Mouse (Mus musculus): ENCODE measurements around the gene Olfr715. TPM values are rescaled to one million over a fixed set of nuclear protein-coding genes. Genes with fewer than 3 reads are reported as not detected.
"Not testable (repeated sequence)": the region's sequence is repeated elsewhere in the genome, so short reads cannot be mapped to it uniquely, and the experiment has no call there.

The Olfr715 gene
- polyA plus RNA-seq (2015; fragmentation: Nextera tagmentation; extraction: Ambion mirVana) = not detected in 2 replicates

- WGBS = 92% methylated on average over 3 of the region's 3 CpGs
- not testable (repeated sequence) for H3K4me3 ChIP-seq (replicated peaks); H3K4me2 ChIP-seq; H3K9ac ChIP-seq (replicated peaks); H3K27ac ChIP-seq (replicated peaks); H3K9me3 ChIP-seq (replicated peaks); ATAC-seq (ENCODE audit: low FRiP score); H3K27me3 ChIP-seq (replicated peaks); H3K4me1 ChIP-seq; H3K36me3 ChIP-seq
These were observed at the start of gene Olfr715 for GRCm38 (mm10) chr7:107130983-107131382. Gene Olfr715, minus strand, starts transcription at chr7:107131083.

GRCm38 (mm10) chr7:107180406-107180805 lies 49.5 kb upstream of the Olfr715 start:
- no peak for ATAC-seq (ENCODE audit: low FRiP score)
- Histone ChIP-seq H3K4me2 (no peak overlapping the region), H3K4me3 (replicated peaks) (no peak overlapping the region), H3K4me1 (no peaks in the 10 kb centered on the region), H3K27me3 (replicated peaks) (no peaks in the 10 kb centered on the region), H3K36me3 (no peaks in the 10 kb centered on the region), H3K9me3 (replicated peaks) (no peaks in the 10 kb centered on the region), H3K9ac (replicated peaks) (no peak overlapping the region), H3K27ac (replicated peaks) (no peak overlapping the region)
- WGBS = 50% methylated on average over 2 of the region's 2 CpGs

GRCm38 (mm10) chr7:107166690-107167089 lies 35.8 kb upstream of the Olfr715 start, which contains the start of gene Nlrp14:
Gene Nlrp14, plus strand, starts transcription at chr7:107166990.
- Histone ChIP-seq H3K9ac (replicated peaks) (no peak within 1 kb of the TSS), H3K4me2 (no peak within 1 kb of the TSS), H3K36me3 (no peaks in the 10 kb centered on the region), H3K27ac (replicated peaks) (no peak within 1 kb of the TSS), H3K4me3 (replicated peaks) (no peak within 1 kb of the TSS), H3K9me3 (replicated peaks) (no peaks in the 10 kb centered on the region), H3K4me1 (no peaks in the 10 kb centered on the region), H3K27me3 (replicated peaks) (no peaks in the 10 kb centered on the region)
- ATAC-seq (ENCODE audit: low FRiP score) = no peak
- 82% methylated on average over 10 of the region's 10 CpGs for WGBS

GRCm38 (mm10) chr7:107138027-107138426 lies 7.1 kb upstream of the Olfr715 start, which contains the start of gene Olfr716:
Gene Olfr716, plus strand, starts transcription at chr7:107138327.
- WGBS = 76% methylated on average over 2 of the region's 2 CpGs
- H3K4me3 ChIP-seq (replicated peaks) = not testable (repeated sequence)

GRCm38 (mm10) chr7:107110269-107110668 lies 20.6 kb downstream of the Olfr715 start, which contains the start of gene Olfr715b:
Gene Olfr715b, minus strand, starts transcription at chr7:107110369.
- H3K27ac ChIP-seq (replicated peaks); H3K9me3 ChIP-seq (replicated peaks); H3K4me2 ChIP-seq; H3K36me3 ChIP-seq; H3K4me3 ChIP-seq (replicated peaks); H3K4me1 ChIP-seq; ATAC-seq (ENCODE audit: low FRiP score); H3K9ac ChIP-seq (replicated peaks); H3K27me3 ChIP-seq (replicated peaks): not testable (repeated sequence)
- WGBS = 72% methylated on average over 2 of the region's 2 CpGs

More at GRCm38 (mm10) chr7:107138027-107138426, 7.1 kb upstream of the Olfr715 start, which contains the start of gene Olfr716:
- not testable (repeated sequence) for H3K9me3 ChIP-seq (replicated peaks); H3K36me3 ChIP-seq; H3K27me3 ChIP-seq (replicated peaks); H3K4me1 ChIP-seq; H3K27ac ChIP-seq (replicated peaks); ATAC-seq (ENCODE audit: low FRiP score); H3K4me2 ChIP-seq; H3K9ac ChIP-seq (replicated peaks)

GRCm38 (mm10) chr7:107092920-107093319 lies 38.0 kb downstream of the Olfr715 start, which contains the start of gene Olfr17:
Gene Olfr17, plus strand, starts transcription at chr7:107093220.
- H3K9ac ChIP-seq (replicated peaks) = no peak within 1 kb of the TSS
- H3K27ac ChIP-seq (replicated peaks) = no peak within 1 kb of the TSS
- no peaks in the 10 kb centered on the region for H3K4me1 ChIP-seq
- WGBS = 58% methylated on average over 1 of the region's 1 CpGs
- H3K27me3 ChIP-seq (replicated peaks) = no peaks in the 10 kb centered on the region
- ATAC-seq (ENCODE audit: low FRiP score) = no peak
- H3K4me2 ChIP-seq = no peak within 1 kb of the TSS
- H3K9me3 ChIP-seq (replicated peaks) = no peaks in the 10 kb centered on the region
- no peaks in the 10 kb centered on the region for H3K36me3 ChIP-seq
- H3K4me3 ChIP-seq (replicated peaks) = no peak within 1 kb of the TSS

Other genes with a start within 250 kb of the Olfr715 start
- gene Olfr706, start 242.9 kb downstream of the Olfr715 start, polyA plus RNA-seq (2015; fragmentation: Nextera tagmentation; extraction: Ambion mirVana) = not detected in 2 replicates
- gene Olfr707, start 229.8 kb downstream of the Olfr715 start, polyA plus RNA-seq (2015; fragmentation: Nextera tagmentation; extraction: Ambion mirVana) = not detected in 2 replicates
- gene Olfr1532-ps1, start 223.1 kb downstream of the Olfr715 start, polyA plus RNA-seq (2015; fragmentation: Nextera tagmentation; extraction: Ambion mirVana) = not detected in 2 replicates
- gene Olfr709-ps1, start 198.9 kb downstream of the Olfr715 start, polyA plus RNA-seq (2015; fragmentation: Nextera tagmentation; extraction: Ambion mirVana) = not detected in 2 replicates
- gene Olfr710, start 182.8 kb downstream of the Olfr715 start, polyA plus RNA-seq (2015; fragmentation: Nextera tagmentation; extraction: Ambion mirVana) = not detected in 2 replicates
- not detected in 2 replicates for gene Olfr6, start 167.1 kb downstream of the Olfr715 start, polyA plus RNA-seq (2015; fragmentation: Nextera tagmentation; extraction: Ambion mirVana)
- gene Olfr711, start 155.6 kb downstream of the Olfr715 start, polyA plus RNA-seq (2015; fragmentation: Nextera tagmentation; extraction: Ambion mirVana) = not detected in 2 replicates
- gene Olfr2, start 125.0 kb downstream of the Olfr715 start, polyA plus RNA-seq (2015; fragmentation: Nextera tagmentation; extraction: Ambion mirVana) = not detected in 2 replicates
- not detected in 2 replicates for gene Olfr713, start 99.9 kb downstream of the Olfr715 start, polyA plus RNA-seq (2015; fragmentation: Nextera tagmentation; extraction: Ambion mirVana)
- gene Olfr714, start 60.1 kb downstream of the Olfr715 start, polyA plus RNA-seq (2015; fragmentation: Nextera tagmentation; extraction: Ambion mirVana) = not detected in 2 replicates
- gene Olfr17, start 37.9 kb downstream of the Olfr715 start, polyA plus RNA-seq (2015; fragmentation: Nextera tagmentation; extraction: Ambion mirVana) = not detected in 2 replicates
- not detected in 2 replicates for gene Olfr715b, start 20.7 kb downstream of the Olfr715 start, polyA plus RNA-seq (2015; fragmentation: Nextera tagmentation; extraction: Ambion mirVana)
- gene Olfr716, start 7.2 kb upstream of the Olfr715 start, polyA plus RNA-seq (2015; fragmentation: Nextera tagmentation; extraction: Ambion mirVana) = not detected in 2 replicates
- not detected in 2 replicates for gene Nlrp14, start 35.9 kb upstream of the Olfr715 start, polyA plus RNA-seq (2015; fragmentation: Nextera tagmentation; extraction: Ambion mirVana)
- not detected in 2 replicates for gene Rbmxl2, start 78.4 kb upstream of the Olfr715 start, polyA plus RNA-seq (2015; fragmentation: Nextera tagmentation; extraction: Ambion mirVana)
- gene Syt9, start 239.6 kb upstream of the Olfr715 start, polyA plus RNA-seq (2015; fragmentation: Nextera tagmentation; extraction: Ambion mirVana) = 10.9 and 11.8 TPM in 2 replicates

Measured in neural tube, embryonic 15.5 days (tissue).